Mouse (Mus musculus) brain, embryonic 14.5 days (tissue): ENCODE measurements around the gene Cox16.

ENCODE experiments used
- CTCF ChIP-seq: fragments of 200-500 bp; IDR thresholded peaks from 2 replicates; pipeline ENCODE4 v1.5.1; 2012; ENCODE audit warnings: inconsistent platforms, mild to moderate bottlenecking, moderate library complexity, borderline replicate concordance; ENCODE audit not compliant: insufficient read depth, insufficient read length; ENCODE audit errors: extremely low read depth
- POLR2A ChIP-seq: fragments of 200-500 bp; IDR thresholded peaks from 2 replicates; pipeline ENCODE4 v1.6.1; 2012; ENCODE audit warnings: mild to moderate bottlenecking, inconsistent platforms, borderline replicate concordance; ENCODE audit not compliant: poor library complexity, insufficient read depth, insufficient read length, severe bottlenecking; ENCODE audit errors: extremely low read depth

GRCm38 (mm10) chr12:81484212-81484611 lies 715 bp downstream of the Cox16 start:
- TF ChIP-seq CTCF, result no peak
- no peak for TF ChIP-seq POLR2A
